Mouse (Mus musculus) C2C12 (cell line): Measurements from ENCODE around the gene 1700003E16Rik. TPM values are rescaled to one million over a fixed set of nuclear protein-coding genes. Genes with fewer than 3 reads are reported as not detected.

Experiments
- H3K27me3 ChIP-seq: one replicate; pipeline ENCODE4 v1.6.1; 2011; ENCODE audit not compliant: control insufficient read depth, insufficient read depth, insufficient read length
- H3K36me3 ChIP-seq: one replicate; pipeline ENCODE4 v1.6.1; 2011; ENCODE audit not compliant: control insufficient read depth, insufficient read depth
- H3K4me3 ChIP-seq: one replicate; pipeline ENCODE4 v1.5.1; 2011; ENCODE audit warnings: mild to moderate bottlenecking, control low read depth; ENCODE audit not compliant: poor library complexity, insufficient read depth, severe bottlenecking
- H3K79me2 ChIP-seq: one replicate; pipeline ENCODE4 v1.6.1; 2011; ENCODE audit not compliant: control insufficient read depth, insufficient read depth
- H3K79me3 ChIP-seq: one replicate; pipeline ENCODE4 v1.6.1; 2011; ENCODE audit warnings: low read depth, control low read depth
- H3ac ChIP-seq: one replicate; pipeline ENCODE3; 2011; ENCODE audit warnings: low read depth; ENCODE audit not compliant: control insufficient read depth, insufficient read length
- CEBPB ChIP-seq: IDR thresholded peaks from one replicate; pipeline ENCODE4 v1.6.1; 2011; ENCODE audit warnings: low read depth, mild to moderate bottlenecking, control low read depth, moderate library complexity
- CTCF ChIP-seq: IDR thresholded peaks from one replicate; pipeline ENCODE4 v1.5.1; 2011; ENCODE audit not compliant: control insufficient read depth, insufficient read depth, insufficient read length
- FOSL1 ChIP-seq: IDR thresholded peaks from one replicate; pipeline ENCODE4 v1.8.0; 2011; ENCODE audit warnings: mild to moderate bottlenecking, low read length; ENCODE audit not compliant: poor library complexity, insufficient read depth, severe bottlenecking
- MAX ChIP-seq: IDR thresholded peaks from one replicate; pipeline ENCODE4 v1.6.1; 2011; ENCODE audit warnings: mild to moderate bottlenecking, control low read depth
- MYOD1 ChIP-seq: IDR thresholded peaks from one replicate; pipeline ENCODE4 v1.6.1; 2011; ENCODE audit warnings: low read depth; ENCODE audit not compliant: control insufficient read depth, insufficient read length
- MYOG ChIP-seq: IDR thresholded peaks from one replicate; pipeline ENCODE4 v1.6.1; 2011; ENCODE audit not compliant: control insufficient read depth, insufficient read length; ENCODE audit errors: extremely low read depth
- USF1 ChIP-seq: IDR thresholded peaks from one replicate; pipeline ENCODE4 v1.6.1; 2011; ENCODE audit warnings: low read depth, mild to moderate bottlenecking, control low read depth, moderate library complexity
- polyA plus RNA-seq: library from polyadenylated mRNA; unstranded; fragments of >200 nt; fragmentation: generic; extraction: Trizol; gene quantifications from one replicate; pipeline ENCODE4 v1.2.1, GENCODE M21; 2012; ENCODE audit warnings: missing spikeins

The 1700003E16Rik gene
- polyA plus RNA-seq, 1 experiment: 1.1 TPM

DNA sequence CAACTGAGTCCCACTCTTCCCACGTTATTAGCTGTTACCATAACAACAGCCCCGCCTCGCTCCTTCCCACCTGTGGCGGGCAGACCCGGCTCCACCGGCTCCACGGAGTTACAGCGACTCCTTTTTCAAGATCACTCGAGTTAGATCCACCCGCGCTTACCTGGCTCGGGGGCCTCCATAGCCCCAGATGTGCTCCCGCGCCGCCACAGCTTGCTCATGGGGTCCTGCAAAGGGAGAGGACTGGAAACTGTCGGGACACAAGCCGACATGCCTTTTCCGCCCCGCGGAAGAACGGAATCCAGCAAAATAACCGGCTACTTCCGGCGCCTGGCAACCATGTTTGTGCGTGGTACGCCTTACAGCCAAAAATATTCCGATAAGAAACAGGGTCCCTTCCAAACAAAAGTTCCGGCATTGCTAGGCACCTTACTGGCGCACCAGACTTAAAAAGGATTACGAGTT is 31.3 kb upstream of the 1700003E16Rik start:
- Histone ChIP-seq H3K4me3 (peak overlapping the region; percentile 75), H3ac (peak overlapping the region; percentile 87), H3K79me3 (peaks cover 6% of the 10 kb centered on the region), H3K27me3 (no peaks in the 10 kb centered on the region), H3K36me3 (no peaks in the 10 kb centered on the region), H3K79me2 (peaks cover 38% of the 10 kb centered on the region)
- no peak for TF ChIP-seq CTCF
- no peak for TF ChIP-seq FOSL1
- TF ChIP-seq MAX: peak; percentile 72

DNA sequence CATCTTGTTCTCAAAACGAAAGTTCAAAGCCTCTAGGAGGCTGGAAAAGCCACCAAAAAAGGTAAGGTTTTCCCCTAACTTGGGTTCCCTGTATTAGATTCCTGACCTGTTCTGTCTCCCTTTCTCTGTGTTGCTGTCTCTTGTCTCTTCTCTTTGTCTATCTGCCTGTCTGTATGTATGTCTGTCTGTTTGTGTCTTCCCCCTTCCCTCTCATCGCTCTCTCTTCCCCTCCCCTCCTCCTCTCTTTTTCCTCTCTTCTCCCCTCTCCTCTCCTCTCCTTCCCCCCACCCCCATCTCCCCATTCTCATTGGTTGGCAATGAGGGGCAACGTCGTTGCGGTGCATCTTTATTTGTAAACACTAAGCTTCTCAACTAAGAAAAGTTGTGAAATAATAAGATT is 30.9 kb upstream of the 1700003E16Rik start, which contains the start of gene Ino80b:
Ino80b (minus strand) TSS at position 101 of the 400 bp plus-strand sequence.
- TF ChIP-seq CTCF: no peak
- TF ChIP-seq MYOD1: no peak
- TF ChIP-seq USF1: no peak
- TF ChIP-seq CEBPB: no peak
- TF ChIP-seq FOSL1: no peak
- no peak for TF ChIP-seq MYOG
- no peak for TF ChIP-seq MAX
- H3K79me2 ChIP-seq: peaks cover 33% of the 10 kb centered on the region
- H3K79me3 ChIP-seq: peaks cover 6% of the 10 kb centered on the region
- H3ac ChIP-seq: peak within 1 kb of the TSS; percentile 87
- no peaks in the 10 kb centered on the region for H3K27me3 ChIP-seq
- H3K36me3 ChIP-seq: no peaks in the 10 kb centered on the region
- peak within 1 kb of the TSS; percentile 75 for H3K4me3 ChIP-seq

DNA sequence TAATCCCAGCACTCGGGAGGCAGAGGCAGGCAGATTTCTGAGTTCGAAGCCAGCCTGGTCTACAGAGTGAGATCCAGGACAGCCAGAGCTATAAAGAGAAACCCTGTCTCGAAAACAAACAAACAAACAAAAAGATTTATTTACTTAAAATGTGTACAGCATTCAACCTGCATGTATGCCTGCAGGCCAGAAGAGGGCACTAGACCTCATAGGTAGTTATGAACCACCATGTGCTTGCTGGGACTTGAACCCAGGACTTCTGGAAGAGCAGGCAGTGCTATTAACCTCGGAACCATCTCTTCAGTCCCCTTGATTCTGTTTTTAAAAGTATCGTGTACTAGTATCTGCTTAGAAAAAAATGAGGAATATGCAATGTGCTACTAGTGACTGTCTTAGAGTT is 28.8 kb upstream of the 1700003E16Rik start:
- H3K4me3 ChIP-seq: no peak overlapping the region
- no peaks in the 10 kb centered on the region for H3K36me3 ChIP-seq
- peaks cover 3% of the 10 kb centered on the region for H3K79me3 ChIP-seq
- no peak for TF ChIP-seq USF1
- TF ChIP-seq MYOD1: no peak
- TF ChIP-seq CTCF: no peak
- no peak for TF ChIP-seq CEBPB
- no peak for TF ChIP-seq MAX
- no peak for TF ChIP-seq FOSL1
- no peak for TF ChIP-seq MYOG
- peaks cover 23% of the 10 kb centered on the region for H3K79me2 ChIP-seq
- H3ac ChIP-seq: no peak overlapping the region
- H3K27me3 ChIP-seq: no peaks in the 10 kb centered on the region

DNA sequence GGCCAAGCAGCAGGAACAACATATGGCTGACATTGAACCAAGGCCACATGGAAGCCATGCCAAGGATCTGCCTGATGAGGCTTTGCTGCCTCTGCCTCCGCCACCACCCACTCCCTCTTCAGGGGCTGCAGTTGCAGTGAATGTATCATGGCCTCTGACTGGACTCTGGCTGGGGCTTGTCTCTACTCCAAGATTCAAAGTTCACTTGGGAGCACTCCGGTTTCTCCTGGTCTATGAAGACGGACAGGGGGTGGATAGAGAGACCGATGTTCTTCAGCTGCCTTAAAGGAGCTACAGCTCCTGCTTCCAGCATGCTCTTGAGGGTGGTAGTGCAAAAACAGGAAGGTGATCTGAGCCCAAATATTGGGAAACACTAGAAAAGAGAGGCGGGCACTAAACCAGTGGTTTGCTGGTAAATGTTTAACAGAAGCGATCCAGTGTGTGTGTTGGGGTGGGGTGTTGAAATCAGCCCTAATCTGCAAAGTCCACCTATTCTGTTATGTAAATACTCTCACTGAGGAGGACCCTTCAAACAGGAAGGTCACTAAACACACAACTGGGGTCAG is 24.7 kb upstream of the 1700003E16Rik start:
- no peaks in the 10 kb centered on the region for H3K36me3 ChIP-seq
- no peak overlapping the region for H3ac ChIP-seq
- H3K79me2 ChIP-seq: peaks cover 15% of the 10 kb centered on the region
- H3K4me3 ChIP-seq: no peak overlapping the region
- no peaks in the 10 kb centered on the region for H3K27me3 ChIP-seq
- H3K79me3 ChIP-seq: peaks cover 7% of the 10 kb centered on the region
- TF ChIP-seq MAX: no peak

DNA sequence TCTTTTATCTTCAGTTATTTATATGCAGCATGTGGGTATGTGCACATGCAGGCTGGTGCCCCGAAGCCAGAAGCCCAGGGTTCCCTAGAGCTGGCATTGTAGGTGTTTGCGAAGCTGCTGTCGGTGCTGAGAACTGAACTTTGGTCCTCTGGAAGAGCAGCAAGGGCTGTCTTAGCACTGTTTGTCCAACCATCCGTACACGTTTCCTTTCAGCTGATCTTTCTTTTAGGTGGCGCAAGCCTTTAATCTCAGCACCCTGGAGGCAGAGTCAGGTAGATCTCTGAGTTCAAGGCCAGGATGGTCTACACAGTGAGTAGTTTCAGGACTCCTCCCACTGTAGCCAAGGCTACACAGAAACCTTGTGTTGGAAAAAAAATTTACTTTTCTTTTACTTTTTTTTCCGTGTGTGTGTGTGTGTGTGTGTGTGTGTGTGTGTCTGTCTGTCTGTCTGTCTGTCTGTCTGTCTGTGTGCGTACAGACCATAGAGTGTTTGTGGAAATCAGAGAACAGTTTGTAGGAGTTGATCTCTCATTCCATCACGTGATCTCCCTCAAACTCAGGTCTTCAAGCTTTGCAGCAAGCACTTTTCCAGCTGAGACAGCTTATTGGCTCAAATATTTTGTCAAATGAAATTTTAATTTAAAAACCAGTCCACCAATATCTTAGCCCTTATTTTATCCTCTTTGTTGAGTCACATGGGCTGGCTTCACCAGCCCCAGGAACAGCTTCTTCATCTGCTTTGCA is 23.9 kb upstream of the 1700003E16Rik start:
- Histone ChIP-seq H3K79me2 (peaks cover 23% of the 10 kb centered on the region), H3K79me3 (peaks cover 10% of the 10 kb centered on the region), H3K4me3 (no peak overlapping the region), H3K27me3 (no peaks in the 10 kb centered on the region), H3K36me3 (no peaks in the 10 kb centered on the region), H3ac (no peak overlapping the region)
- TF ChIP-seq CEBPB: no peak
- TF ChIP-seq USF1: peak; percentile 71

DNA sequence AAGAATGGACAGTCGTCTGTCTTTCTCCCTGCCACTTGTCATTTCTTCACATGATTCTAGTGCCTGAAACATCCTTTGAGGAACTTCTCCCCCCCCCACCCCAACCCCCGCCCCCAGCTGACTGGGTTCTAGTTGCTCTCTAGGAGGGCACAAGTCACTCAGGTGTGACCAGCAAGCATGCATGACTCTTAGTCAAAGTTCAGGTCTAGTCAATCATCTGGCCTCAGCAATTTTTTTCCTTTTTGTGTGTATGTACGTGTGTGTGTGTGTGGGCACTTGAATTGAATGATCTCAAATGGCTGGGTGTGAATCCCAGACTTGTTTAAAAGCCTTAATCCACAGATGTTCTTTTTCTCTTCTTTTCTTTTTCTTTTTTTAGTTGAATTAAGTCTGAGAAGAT is 22.0 kb upstream of the 1700003E16Rik start:
- Histone ChIP-seq H3K79me2 (peaks cover 38% of the 10 kb centered on the region), H3K79me3 (peaks cover 21% of the 10 kb centered on the region), H3K27me3 (no peaks in the 10 kb centered on the region), H3K36me3 (peaks cover 5% of the 10 kb centered on the region), H3ac (no peak overlapping the region), H3K4me3 (no peak overlapping the region)
- no peak for TF ChIP-seq MAX
- no peak for TF ChIP-seq MYOG
- no peak for TF ChIP-seq USF1
- TF ChIP-seq FOSL1: no peak
- no peak for TF ChIP-seq MYOD1
- no peak for TF ChIP-seq CTCF
- no peak for TF ChIP-seq CEBPB
